Mouse (Mus musculus): ENCODE data around the gene Trim54.

Trim54 gene

DNA sequence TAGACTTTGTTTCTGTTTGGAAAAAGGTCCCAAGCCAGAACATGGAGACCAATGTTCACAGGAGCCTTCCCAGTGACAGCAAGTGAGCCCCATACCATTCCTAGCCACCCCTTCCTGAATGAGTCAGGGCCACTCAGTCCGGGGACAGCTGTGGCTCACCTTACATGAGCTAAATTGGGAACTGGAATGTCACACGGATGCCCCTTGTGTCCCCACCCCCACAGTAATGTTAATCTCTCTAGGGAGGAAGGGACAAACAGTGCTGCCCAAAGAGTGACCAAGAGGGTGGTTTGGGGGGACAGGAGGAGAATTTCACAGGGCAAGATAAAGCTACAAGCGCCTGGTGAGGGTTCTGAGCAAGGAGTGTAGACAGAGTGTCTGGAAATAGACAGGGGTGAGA is at the start of gene Trim54:
Trim54 (plus strand) TSS at position 359 of the 400 bp plus-strand sequence.
- no peak for DNase-seq (ENCODE audit: low read depth, low spot score)

DNA sequence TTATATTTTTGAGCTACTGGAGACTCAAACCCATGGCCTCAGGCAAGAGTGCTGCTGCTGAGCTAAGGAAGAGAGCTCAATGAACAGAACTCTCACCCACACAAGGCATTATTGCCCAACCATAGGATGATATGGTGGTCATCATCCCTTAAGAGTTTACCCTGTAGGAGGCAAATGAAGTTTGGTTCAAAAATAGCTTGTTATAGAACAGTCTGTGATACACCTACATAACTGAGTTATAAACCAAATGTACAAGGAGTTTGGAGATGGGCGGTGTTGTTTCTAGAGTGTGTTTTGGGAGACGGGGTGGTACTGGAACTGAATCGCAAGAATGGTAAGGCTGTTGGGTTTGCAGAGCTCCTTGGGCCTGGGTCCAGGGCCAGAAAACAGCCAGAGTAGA is 46.7 kb upstream of the Trim54 start:
- DNase-seq (ENCODE audit: low read depth, low spot score): no peak

DNA sequence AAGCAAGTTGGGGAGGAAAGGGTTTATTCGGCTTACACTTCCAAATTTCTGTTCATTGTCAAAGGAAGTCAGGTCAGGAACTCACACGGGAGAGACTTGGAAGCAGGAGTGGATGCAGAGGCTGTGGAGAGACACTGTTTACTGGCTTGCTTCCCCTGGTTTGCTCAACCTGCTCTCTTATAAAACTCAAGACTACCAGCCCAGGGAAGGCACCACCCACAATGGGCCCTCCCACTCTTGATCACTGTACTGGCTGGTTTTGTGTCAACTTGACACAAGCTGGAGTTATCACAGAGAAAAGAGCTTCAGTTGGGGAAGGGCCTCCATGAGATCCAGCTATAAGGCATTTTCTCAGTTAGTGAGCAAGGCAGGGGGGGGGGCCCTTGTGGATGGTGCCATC is 45.5 kb upstream of the Trim54 start:
- DNase-seq (ENCODE audit: low read depth, low spot score): no peak

DNA sequence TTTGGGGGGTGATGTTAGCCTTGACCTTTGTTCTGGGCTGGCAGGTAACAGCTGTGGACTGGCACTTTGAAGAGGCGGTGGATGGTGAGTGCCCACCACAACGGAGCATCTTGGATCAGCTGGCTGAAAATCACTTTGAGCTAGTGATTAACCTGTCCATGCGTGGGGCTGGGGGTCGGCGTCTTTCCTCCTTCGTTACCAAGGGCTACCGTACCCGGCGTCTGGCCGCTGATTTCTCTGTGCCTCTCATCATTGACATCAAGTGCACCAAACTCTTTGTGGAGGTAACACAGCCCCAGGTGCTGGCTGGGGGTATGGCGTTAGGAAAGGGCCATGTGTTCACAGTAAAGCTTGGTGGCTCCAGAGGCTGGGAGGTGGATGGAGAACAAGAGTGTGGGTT is 44.7 kb upstream of the Trim54 start:
- DNase-seq (ENCODE audit: low read depth, low spot score): no peak

DNA sequence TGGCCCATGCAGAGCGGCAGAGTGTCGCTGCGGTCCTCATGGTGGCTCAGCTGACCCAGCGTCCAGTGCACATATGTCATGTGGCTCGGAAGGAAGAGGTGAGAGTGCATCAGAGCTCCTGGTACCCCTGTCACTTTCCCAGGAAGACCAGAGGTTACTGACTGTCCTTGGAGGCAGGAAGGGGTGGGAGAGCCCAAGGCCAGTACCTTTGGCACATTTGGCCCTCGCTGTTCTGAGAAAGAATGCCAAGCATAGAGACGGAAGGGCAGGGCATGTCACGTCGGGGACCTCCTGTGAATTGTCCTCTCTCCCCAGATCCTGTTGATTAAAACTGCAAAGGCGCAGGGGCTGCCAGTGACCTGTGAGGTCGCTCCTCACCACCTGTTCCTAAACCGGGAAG is 43.3 kb upstream of the Trim54 start:
- DNase-seq (ENCODE audit: low read depth, low spot score): no peak

DNA sequence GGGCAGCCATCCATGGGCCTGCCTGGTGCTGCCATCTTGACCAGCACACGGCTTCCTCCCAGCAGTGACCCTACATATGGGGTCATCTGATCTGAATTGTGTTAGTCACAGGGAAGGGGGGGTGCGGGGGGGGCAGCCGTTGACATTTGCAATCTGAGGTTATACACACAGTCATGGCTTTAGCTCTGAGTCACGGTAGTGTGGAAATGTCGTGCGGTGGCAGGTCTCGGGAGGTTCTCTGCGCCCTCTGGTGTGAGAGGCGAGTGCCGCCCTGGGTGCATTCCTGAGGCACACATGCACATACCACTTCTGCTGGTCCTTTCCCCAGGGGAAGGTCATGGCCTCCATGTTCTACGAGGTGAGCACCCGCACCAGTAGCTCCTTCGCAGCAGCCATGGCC is 40.2 kb upstream of the Trim54 start:
- DNase-seq (ENCODE audit: low read depth, low spot score): no peak

DNA sequence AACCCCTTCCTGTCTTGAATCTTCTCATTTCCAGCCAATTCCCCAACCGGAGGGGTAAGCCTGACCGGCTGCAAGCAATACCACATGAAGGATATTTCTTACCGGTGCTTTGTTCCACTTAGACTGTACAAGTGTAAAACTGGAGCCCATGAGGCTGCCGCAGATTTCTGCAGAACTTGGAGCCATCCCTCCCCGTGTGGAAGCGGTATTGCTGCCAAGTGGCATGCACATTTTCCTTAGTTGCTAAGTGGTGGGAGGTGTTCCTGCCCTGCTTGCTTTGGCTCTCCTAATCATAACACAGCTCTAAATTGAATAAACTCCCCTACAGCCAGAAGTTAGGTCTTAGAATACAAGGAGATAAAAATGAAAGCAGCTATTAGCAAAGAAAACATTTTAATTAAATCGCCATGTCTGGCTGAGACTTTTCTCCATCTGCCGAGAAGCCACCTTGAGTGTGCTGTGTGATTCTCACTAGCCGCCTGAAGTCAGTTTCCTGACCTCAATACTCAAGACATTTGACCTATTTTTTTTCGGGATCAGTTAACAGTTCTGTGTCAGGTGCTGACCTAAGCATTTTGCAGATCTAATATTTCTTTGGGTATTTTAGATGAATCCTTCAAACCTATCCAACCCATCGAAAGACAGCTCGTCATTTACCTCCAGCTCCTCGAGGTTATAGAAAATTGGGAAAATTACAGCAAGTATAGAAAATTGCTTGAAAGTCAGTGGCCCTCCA is 36.3 kb upstream of the Trim54 start:
- no peak for DNase-seq (ENCODE audit: low read depth, low spot score)

DNA sequence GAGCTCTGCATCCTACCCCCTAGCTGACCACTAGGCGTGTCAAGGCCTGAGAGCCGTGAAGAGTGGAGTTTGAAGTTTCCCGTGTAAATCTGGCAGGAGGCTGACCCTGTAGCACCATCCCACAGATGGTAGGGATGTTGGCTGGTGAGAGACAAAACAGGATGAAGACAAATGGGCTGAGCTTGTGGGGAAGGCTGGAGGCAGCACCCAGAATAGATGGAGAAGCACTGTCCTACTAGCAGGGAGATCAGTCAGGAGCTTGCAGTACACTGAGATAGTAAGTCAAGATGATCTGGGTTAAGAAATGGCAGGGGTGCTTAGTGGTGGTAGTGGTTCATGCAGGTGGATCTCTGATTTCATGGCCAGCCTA is 35.7 kb upstream of the Trim54 start:
- no peak for DNase-seq (ENCODE audit: low read depth, low spot score)

DNA sequence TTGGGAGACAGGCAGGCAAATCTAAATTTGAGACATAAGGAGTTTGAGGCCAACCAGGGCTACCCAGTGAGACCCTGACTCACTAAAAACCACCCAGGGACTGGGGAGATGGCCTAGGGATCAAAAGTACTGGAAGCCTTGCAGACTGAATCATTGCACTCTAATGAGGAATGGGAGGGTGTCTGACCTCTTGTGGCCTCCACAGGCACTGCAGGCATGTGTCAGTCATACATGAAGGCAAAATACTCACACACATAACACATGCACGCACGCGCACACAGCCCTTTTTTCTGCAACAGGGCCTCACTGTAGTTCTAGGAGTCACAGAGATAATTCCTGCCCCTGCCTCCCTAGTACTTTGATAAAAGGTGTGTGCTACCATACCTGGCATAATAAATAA is 35.1 kb upstream of the Trim54 start:
- DNase-seq (ENCODE audit: low read depth, low spot score): peak; percentile 70

DNA sequence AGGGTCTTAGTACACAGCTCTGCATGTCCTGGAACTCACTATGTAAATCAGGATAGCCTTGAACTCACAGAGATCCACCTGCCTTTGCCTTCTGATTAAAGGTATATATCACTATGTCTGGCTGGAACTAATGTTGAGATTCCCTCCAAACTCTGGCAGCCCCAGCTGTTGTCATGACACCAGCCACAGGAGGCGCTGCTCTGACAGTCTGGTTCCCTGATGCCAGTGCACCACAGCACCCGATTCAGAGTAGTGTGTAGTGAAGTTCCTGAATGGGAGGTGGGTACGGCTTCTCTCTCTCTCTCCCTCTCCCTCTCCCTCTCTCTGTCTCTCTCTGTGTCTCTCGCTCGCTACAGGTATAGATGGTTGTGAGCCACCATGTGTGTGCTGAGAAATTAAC is 34.2 kb upstream of the Trim54 start:
- peak; percentile 48 for DNase-seq (ENCODE audit: low read depth, low spot score)

DNA sequence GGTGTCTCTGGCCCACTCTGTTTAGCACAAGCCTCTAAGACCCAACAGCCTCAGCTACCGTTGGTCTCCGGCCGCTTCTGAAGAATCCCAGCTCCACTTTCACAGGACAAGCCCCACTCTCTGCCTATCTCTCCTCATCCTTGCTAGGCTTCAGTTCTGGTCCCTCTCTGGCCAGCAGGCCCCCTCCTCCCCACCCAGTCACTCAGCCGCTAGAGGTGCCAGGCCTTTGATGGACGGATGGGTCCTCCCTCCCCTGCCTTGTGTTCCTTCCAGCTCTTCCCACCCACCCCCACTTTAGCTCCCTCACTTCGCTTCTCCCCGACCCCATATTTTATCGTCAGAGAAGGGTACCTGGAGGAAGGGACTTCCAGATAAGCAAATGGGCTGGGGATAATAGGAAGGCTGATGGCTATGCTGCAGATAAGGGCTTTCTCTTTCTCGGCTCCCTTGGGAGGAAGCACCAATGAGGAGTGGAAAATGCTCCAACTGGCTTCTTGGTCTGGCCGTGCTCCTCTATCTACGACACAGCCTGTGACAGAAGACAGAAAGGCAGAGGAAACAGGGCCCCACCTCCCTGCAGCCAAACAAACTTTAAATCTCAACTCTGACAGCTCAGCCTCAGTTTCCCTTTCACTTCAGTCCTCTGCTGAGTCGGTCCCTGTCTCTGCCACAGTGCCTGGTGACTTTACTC is 33.4 kb upstream of the Trim54 start:
- DNase-seq (ENCODE audit: low read depth, low spot score): no peak

DNA sequence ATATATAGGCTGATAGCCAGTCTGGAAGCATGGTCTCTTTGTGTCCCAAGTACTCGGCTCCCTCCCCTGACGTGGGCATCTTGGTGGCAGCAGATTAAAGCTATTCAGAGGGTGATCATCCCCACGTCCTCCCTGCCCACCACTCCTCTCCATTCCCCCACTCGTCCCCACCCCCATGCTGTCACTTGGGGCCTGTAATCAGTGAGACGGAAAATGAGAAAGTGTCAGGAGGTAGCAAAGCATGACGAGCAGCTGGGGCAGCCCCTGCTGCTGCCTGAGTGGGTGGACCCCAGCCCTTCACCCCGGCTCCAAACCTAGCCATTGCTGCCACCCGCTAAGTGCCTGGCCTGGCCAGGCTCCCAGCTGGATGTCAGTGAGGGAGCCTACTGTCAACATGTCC is 32.6 kb upstream of the Trim54 start:
- DNase-seq (ENCODE audit: low read depth, low spot score): no peak

DNA sequence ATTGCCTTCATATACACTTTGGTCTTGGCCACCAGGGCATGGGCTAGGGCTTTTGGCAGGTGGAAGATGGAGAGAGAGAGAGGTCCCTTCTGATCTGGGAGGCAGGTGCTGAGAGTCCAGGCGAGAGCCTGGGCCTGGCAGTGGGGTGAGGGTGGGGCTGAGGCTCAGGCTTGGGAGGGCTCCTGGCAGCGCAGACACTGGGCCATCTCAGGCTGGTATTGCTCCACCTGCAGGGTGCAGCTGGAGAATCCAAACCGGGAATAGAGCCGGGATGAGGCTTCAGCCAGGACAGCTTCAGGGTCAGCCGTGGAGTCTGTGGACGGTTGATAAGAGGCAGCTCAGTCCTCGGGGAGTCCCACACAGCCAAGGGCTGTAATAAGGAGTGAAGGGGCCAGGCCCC is 29.9 kb upstream of the Trim54 start:
- no peak for DNase-seq (ENCODE audit: low read depth, low spot score)

DNA sequence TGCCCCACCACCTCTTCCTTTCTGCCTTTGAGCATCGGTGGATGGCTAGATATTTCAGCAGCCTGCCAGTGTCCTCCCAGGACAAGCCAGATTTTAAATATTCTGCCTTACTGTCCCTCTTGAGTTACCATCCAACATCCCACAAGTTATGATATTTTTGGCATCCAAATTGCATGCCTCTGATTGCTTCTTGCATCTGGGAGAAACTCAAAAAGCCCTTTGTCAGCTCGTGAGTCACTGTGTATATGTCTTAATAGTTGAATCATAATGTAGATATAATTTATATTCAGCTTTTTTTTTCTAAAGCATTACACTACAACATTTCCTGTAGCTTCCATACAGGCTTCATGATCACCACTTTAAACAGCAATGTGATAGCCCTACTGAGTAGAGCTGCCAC is 29.4 kb upstream of the Trim54 start:
- no peak for DNase-seq (ENCODE audit: low read depth, low spot score)

DNA sequence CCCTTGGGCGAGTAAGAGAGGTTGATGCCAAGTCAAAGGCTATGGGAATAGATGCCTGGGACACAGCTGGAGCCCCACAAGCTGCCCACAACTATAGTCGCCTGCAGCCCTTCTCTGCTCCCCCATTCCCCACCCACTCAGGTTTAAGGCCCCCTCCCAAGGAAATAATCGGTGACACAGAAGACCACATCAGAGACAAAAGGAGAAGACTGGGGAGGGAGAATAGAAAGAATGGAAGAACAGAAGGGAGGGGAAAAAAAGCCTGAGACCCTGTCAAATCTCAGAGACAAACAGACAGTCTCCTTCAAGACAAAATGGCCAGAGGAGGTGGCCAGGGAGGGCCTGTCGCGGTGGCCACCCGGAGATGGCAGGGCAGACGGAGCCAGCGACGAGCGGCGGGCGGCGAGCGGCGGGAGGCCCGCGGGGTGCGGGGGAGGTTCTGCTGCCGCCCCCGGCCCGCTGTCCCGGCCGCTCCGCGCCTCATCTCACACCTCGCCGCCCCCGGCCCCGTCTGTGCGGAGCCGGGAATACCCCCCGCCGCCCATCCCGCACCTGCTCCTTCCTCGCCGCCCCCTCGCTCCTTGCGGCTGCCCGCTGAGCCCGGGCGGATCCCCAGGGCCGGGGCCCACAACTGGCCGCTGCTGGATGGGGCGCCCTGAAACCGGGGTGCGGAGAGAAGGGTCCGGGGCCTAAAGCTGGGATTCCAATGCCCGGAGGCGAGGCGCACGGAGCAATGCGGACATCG is 24.1 kb upstream of the Trim54 start:
- no peak for DNase-seq (ENCODE audit: low read depth, low spot score)

DNA sequence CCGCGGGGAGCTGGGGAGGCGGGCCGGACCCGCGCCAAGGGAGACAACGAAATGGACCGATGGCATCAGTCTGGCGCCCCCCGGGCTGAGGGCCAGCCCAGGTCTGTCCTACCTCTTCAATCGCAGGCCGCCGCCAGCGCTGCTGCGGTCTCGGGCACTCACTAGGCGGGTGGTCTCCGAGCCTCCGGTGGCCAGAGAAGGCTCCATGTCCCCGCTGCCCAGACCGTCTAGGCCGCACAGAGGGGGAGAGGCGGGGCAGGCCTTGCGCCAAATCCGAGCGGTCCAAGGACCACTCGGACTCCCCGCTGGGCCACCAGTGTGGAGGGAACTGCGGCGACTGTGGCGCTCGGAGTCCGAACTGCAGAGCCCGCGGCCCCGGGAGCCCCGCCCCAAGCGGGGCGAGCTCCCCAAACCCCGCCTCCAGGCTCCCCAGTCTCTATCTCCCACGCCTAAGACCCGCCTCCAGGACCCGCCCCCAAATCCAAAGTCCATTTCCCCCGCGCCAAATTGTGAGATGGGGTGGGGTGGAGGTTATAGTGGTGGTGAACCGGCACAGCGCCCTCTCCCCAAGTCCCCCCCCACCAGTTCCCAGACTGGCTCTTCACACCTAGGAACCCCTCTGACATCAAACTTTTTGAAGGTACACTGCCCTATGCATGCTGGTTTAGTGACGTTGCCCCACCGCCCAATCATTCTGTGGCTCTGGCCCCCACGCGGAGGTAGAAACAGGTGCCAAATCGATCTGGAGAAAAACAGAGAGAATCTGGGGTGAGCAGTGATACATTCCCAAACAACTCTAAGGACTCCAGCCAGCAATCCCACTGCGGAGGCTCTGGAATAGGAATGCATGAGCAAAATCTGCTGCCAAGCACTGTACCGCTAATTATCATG is 23.1 kb upstream of the Trim54 start:
- DNase-seq (ENCODE audit: low read depth, low spot score): peak; percentile 57

DNA sequence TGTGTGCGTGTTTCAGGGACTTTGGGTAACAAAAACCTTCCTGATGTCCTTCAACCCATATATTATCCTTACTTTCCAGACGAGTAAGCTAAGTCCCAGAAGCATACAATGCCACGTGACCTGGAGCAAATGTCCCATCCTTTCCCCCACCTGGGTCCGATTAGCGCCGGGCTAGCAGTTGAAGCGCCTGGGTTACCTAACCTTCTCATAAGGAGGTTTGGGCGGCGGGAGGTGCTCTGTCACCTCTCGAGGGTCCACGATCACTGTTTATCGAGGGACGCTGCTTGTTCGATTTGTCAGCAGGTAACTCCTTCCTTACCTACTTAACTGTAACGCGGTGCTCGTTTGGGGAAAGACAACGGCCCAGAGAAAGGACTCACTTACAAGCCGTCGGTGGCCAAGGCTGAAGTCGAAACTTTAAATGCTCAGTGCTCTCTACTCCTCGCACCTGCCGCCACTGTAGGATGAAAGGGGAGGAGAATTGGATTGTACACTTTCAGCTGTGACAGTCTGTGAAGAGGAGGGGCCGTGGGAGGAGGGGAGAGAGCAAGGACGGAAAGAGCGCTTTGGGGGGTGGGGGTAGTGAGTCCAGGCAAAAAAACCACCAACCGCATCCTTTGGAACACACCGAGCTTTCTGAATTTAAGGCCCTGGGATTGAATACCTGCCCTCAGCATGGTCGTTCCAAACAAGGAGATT is 22.3 kb upstream of the Trim54 start:
- no peak for DNase-seq (ENCODE audit: low read depth, low spot score)

DNA sequence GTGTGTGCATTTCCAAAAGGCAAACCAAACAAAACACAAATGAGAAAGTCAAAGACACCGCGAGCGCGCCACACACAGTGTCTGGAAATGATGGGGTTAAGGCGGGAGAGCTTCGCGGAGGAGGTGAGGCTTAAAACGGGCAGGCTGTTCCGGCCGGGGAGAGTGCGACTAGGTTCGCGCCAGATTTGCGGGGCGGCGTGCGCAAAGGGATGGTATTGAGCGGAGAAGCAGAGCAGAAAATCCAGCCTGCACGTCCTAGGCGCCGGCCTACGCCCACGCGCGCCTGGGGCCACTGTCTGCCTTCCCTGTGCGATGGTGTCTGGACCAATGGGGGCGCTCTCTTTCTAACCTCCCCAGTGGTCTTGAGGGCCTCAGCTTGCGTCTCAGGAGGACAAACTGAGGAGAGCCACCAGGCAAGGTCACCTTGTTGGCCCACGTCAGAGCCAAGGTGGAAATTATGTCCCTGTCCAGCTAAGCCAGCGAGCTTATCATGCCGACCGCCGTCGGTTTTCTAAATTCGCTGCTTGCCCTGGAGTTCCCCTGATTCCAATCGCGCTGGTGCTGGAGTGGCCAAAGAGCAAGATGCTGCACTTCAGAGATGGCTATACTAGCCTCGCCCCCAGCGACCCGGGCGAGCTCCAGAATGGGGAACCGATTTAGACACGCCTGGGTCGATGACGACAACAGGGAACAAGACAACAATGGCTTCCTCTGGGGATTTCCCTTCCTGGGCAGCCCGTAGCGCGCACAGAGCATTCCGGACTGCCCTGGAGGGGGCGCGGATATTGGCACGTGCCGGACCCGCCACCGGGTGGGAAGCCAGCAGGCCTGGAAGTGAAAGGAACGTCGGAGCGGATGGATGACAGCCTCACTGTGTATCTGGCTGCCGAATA is 21.5 kb upstream of the Trim54 start:
- peak; percentile 76 for DNase-seq (ENCODE audit: low read depth, low spot score)

DNA sequence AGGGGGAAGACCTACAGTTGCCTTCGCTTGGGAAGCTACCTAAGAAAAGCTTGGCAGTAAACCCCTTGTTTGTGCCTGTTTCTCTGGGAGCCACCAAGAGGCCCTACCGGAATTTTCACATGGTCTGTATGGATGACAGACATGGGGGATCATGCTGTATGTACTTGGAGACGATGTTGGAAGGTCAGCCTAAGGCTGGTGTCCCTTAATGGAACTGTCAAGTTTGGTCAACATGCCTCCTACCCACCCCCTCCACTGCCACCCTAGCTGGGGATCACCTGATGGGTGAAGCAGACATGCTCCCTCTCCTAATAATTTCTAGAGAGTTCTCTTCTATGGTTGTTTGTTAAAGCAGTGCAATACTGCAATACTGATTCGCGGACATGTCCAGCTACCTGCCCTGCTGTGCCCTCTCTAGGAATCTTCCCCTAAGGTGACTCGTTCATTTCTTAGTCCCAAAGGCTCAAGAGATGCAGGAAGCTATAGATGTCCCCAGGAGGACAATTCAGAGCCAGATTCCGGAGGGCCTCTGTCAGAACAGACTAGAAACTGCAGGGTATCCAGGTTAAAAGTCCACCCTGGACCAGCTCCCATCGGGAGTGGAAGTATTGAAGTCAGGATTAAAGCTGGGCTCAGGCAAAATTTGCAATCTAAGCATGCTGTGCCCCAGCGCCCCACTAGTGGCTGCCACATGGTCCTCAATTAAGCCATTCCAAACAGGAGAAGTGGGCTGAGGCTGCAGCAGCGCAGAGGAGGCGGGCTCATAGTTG is 20.6 kb upstream of the Trim54 start:
- DNase-seq (ENCODE audit: low read depth, low spot score): no peak
